Mouse (Mus musculus): ENCODE data around the gene Hipk3. TPM values are rescaled to one million over a fixed set of nuclear protein-coding genes. Genes with fewer than 3 reads are reported as not detected.

Gene Hipk3
- 10 to 100 TPM; 39.5 to 48.2 TPM for polyA plus RNA-seq (2017; shearing (Covaris generic))

DNA sequence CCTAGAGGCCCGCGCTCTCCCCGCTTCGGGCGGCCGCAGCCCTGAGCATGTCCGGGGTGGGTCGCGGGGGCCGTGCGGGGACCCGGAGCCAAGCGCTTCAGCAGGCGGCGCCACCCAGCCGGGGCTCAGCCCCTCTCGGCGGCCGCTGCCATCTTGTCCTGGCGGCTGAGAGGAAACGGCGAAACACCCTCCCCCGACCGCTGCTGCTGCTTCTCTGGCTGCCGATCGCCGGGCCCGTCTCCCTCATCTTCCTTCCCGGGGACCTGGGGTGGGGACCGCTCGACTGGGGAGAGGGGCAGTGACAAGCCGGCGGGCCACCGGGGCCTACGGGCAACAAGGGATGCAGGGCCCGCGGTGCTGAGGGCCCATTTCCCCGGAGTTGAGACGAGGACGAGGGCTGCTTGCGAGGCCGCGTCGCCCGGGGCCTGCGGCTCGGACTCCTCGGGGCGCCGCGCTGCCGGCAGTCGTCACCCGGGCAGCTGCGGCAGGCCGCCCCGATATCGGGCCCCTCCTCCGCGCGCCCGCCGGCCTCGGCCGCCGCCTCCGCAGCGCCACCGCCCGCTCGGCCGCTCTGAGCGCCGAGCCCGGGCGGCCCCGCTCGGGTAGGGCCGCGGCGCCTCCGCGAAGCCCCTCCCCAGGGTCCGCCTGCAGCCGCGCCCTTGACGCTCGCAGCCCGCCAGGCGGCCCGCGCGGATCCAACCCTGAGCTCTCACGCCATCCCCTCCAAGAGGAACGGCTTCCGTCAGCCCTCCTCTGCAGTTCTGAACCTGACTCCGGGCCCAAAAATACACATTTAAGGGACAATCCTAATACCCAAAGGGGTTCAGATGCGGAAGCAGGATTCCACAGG is at the start of gene Hipk3:
Gene Hipk3, minus strand, starts transcription at position 496 of the 850 bp plus-strand sequence.

DNA sequence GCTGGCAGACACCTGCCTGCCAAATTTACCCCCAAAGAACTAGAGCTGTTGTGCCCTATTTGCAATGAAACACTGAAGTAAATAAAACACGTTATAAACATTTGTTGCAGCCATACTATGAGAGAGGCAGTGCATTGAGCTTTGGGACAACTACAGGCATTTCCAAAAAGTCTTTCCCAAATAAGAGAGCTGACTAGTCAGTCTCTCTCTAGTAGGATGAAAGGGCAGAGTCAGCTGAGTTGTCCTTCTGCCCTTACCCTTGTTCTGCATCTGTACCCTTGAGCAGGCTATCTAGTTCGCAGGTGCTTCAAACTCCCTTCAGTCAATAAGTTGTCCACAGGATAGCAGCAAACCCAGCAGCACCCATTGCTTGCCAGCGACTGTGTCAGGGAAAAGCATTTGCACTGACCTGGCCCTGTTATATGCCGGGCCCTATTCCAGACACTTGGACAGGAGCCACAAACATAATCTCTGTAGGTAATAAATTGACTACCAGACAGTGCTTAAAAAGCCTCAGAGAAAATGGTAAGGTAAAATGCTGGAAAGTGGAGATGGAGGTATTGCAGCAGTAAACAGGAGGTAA is 83.2 kb downstream of the Hipk3 start, which contains the start of gene D430041D05Rik:
Gene D430041D05Rik, minus strand, starts transcription at position 51 of the 583 bp plus-strand sequence.

Other genes starting within 250 kb of the Hipk3 start
- gene D430041D05Rik, start 83.4 kb downstream of the Hipk3 start, polyA plus RNA-seq (2017; shearing (Covaris generic)) = under 1 TPM in 1 of 2 experiments, not detected in 1; 0.58 TPM
- gene Cstf3, start 96.1 kb upstream of the Hipk3 start, polyA plus RNA-seq (2017; shearing (Covaris generic)) = 10 to 100 TPM; 56.2 to 69.0 TPM
- gene Tcp11l1, start 217.7 kb upstream of the Hipk3 start, polyA plus RNA-seq (2017; shearing (Covaris generic)) = 1 to 10 TPM; 1.3 to 4.8 TPM
- gene Pin1rt1, start 221.9 kb upstream of the Hipk3 start, polyA plus RNA-seq (2017; shearing (Covaris generic)) = 1 to 10 TPM in 1 of 2 experiments, under 1 TPM in 1; 0.30 to 1.8 TPM
- under 1 TPM; 0.17 to 0.72 TPM for gene Depdc7, start 248.4 kb upstream of the Hipk3 start, polyA plus RNA-seq (2017; shearing (Covaris generic))

Measured in inflammation-experienced regulatory T-cells (primary cell).